Mouse (Mus musculus) midbrain, postnatal 0 days (tissue): ENCODE data around the gene Nedd4. TPM values are rescaled to one million over a fixed set of nuclear protein-coding genes. Genes with fewer than 3 reads are reported as not detected.

ENCODE experiments used
- ATAC-seq: fragments of 200-750 bp; cut with Nextera tagmentation; 2 replicates; pipeline ENCODE4 v1.8.0; 2017; ENCODE audit warnings: moderate number of reproducible peaks, mild to moderate bottlenecking, moderate TSS enrichment, moderate library complexity; ENCODE audit not compliant: low FRiP score
- DNase-seq: peaks from one replicate; pipeline ENCODE4 v3.0.0-alpha.2; 2015; ENCODE audit warnings: low spot score
- H3K27ac ChIP-seq: fragments of 300-500 bp; sonication (generic); 2 replicates; pipeline ENCODE4 v1.5.1; 2014; ENCODE audit warnings: low read depth, mild to moderate bottlenecking, low read length, mixed read lengths
- H3K27me3 ChIP-seq: fragments of 300-500 bp; sonication (generic); 2 replicates; pipeline ENCODE4 v1.6.1; 2014; ENCODE audit warnings: low read length, control low read depth, mixed read lengths; ENCODE audit not compliant: insufficient read depth
- H3K36me3 ChIP-seq: fragments of 300-500 bp; sonication (generic); 2 replicates; pipeline ENCODE4 v1.6.1; 2014; ENCODE audit warnings: low read length, control low read depth, mixed read lengths; ENCODE audit not compliant: insufficient read depth
- H3K4me1 ChIP-seq: fragments of 300-500 bp; sonication (generic); 2 replicates; pipeline ENCODE4 v1.6.1; 2014; ENCODE audit warnings: mild to moderate bottlenecking, control low read depth, antibody characterized with exemption, low read length, mixed read lengths; ENCODE audit not compliant: insufficient read depth
- H3K4me2 ChIP-seq: fragments of 300-500 bp; sonication (generic); 2 replicates; pipeline ENCODE4 v1.6.1; 2014; ENCODE audit warnings: low read depth, mild to moderate bottlenecking, low read length, mixed read lengths; ENCODE audit not compliant: poor library complexity, severe bottlenecking
- H3K4me3 ChIP-seq: fragments of 300-500 bp; sonication (generic); 2 replicates; pipeline ENCODE4 v1.5.1; 2014; ENCODE audit warnings: low read depth, mild to moderate bottlenecking, low read length, moderate library complexity
- H3K9ac ChIP-seq: fragments of 300-500 bp; sonication (generic); replicated peaks from 2 replicates; pipeline ENCODE4 v1.6.1; 2014; ENCODE audit warnings: mild to moderate bottlenecking, low read length, moderate library complexity, mixed read lengths; ENCODE audit not compliant: poor library complexity, severe bottlenecking
- H3K9me3 ChIP-seq: fragments of 300-500 bp; sonication (generic); 2 replicates; pipeline ENCODE4 v1.6.1; 2016; ENCODE audit warnings: low read length, control low read depth
- CTCF ChIP-seq: IDR thresholded peaks from 2 replicates; pipeline ENCODE4 v1.5.1; 2016; ENCODE audit warnings: antibody characterized with exemption, mild to moderate bottlenecking
- WGBS: fragments of 180-500 bp; shearing (Covaris S2); extraction: QIAGEN DNeasy Blood & Tissue Kit; methylation state at CpG from one replicate; pipeline ENCODE4 v1.1.7; 2014; 5-methylcytosine and 5-hydroxymethylcytosine counted together
- polyA plus RNA-seq: library from polyadenylated mRNA; unstranded; fragments of >200 nt; fragmentation: Nextera tagmentation; extraction: Ambion mirVana; gene quantifications from 2 replicates; pipeline ENCODE4 v1.2.1, GENCODE M21; 2015
- total RNA-seq: library from RNA; depleted of rRNA; stranded (reverse); fragments of >200 nt; gene quantifications from 2 replicates; pipeline ENCODE4 v1.2.3, GENCODE M21; 2014

Gene Nedd4
- total and polyA plus RNA-seq, 2 experiments from 2014 or later = 321 to 432 TPM

GRCm38 (mm10) chr9:72746278-72746677 is 84.1 kb downstream of the Nedd4 start:
- Histone ChIP-seq H3K4me3 (no peak overlapping the region), H3K27ac (no peak overlapping the region), H3K9ac (no peak overlapping the region), H3K9me3 (no peaks in the 10 kb centered on the region), H3K27me3 (no peaks in the 10 kb centered on the region), H3K36me3 (peaks cover 68% of the 10 kb centered on the region), H3K4me1 (no peaks in the 10 kb centered on the region), H3K4me2 (no peak overlapping the region)
- 80% methylated on average over 5 of the region's 5 CpGs for WGBS
- TF ChIP-seq CTCF = no peak
- DNase-seq (no peak), ATAC-seq (no peak)

- H3K4me2 ChIP-seq = no peak overlapping the region
- ATAC-seq = 0 out of 2 replicates have a peak, but pooled peaks have one; percentile 18
- no peaks in the 10 kb centered on the region for H3K27me3 ChIP-seq
- no peak overlapping the region for H3K27ac ChIP-seq
- no peak overlapping the region for H3K9ac ChIP-seq
- H3K36me3 ChIP-seq = peaks cover 38% of the 10 kb centered on the region
- no peak for TF ChIP-seq CTCF
- no peak for DNase-seq
- WGBS = 47% methylated on average over 2 of the region's 2 CpGs
- no peaks in the 10 kb centered on the region for H3K9me3 ChIP-seq
- no peak overlapping the region for H3K4me3 ChIP-seq
- H3K4me1 ChIP-seq = no peaks in the 10 kb centered on the region
These were observed 88.1 kb downstream of the Nedd4 start for GRCm38 (mm10) chr9:72750272-72750671.

- Histone ChIP-seq H3K9ac (no peak overlapping the region), H3K4me3 (no peak overlapping the region), H3K4me1 (no peaks in the 10 kb centered on the region), H3K4me2 (no peak overlapping the region), H3K27me3 (no peaks in the 10 kb centered on the region), H3K36me3 (peaks cover 14% of the 10 kb centered on the region), H3K27ac (no peak overlapping the region), H3K9me3 (no peaks in the 10 kb centered on the region)
- ATAC-seq (no peak), DNase-seq (no peak)
- 66% methylated on average over 9 of the region's 9 CpGs for WGBS
- TF ChIP-seq CTCF = no peak
These were observed 90.5 kb downstream of the Nedd4 start for GRCm38 (mm10) chr9:72752656-72753055.

GRCm38 (mm10) chr9:72753741-72754140 is 91.6 kb downstream of the Nedd4 start:
- no peak for TF ChIP-seq CTCF
- 16% methylated on average over 7 of the region's 7 CpGs for WGBS
- no peaks in the 10 kb centered on the region for H3K4me1 ChIP-seq
- H3K4me3 ChIP-seq = no peak overlapping the region
- no peak overlapping the region for H3K4me2 ChIP-seq
- DNase-seq (peak; percentile 68), ATAC-seq (no peak)
- H3K27ac ChIP-seq = no peak overlapping the region
- no peak overlapping the region for H3K9ac ChIP-seq
- no peaks in the 10 kb centered on the region for H3K27me3 ChIP-seq
- H3K9me3 ChIP-seq = no peaks in the 10 kb centered on the region
- peaks cover 5% of the 10 kb centered on the region for H3K36me3 ChIP-seq

- Histone ChIP-seq H3K27ac (no peak overlapping the region), H3K27me3 (no peaks in the 10 kb centered on the region), H3K9me3 (no peaks in the 10 kb centered on the region), H3K4me3 (no peak overlapping the region), H3K36me3 (no peaks in the 10 kb centered on the region), H3K4me2 (no peak overlapping the region), H3K4me1 (no peaks in the 10 kb centered on the region), H3K9ac (no peak overlapping the region)
- 80% methylated on average over 5 of the region's 5 CpGs for WGBS
- no peak for ATAC-seq
- DNase-seq = no peak
- TF ChIP-seq CTCF = no peak
These were observed 95.0 kb downstream of the Nedd4 start for GRCm38 (mm10) chr9:72757143-72757542.

- TF ChIP-seq CTCF = no peak
- no peaks in the 10 kb centered on the region for H3K9me3 ChIP-seq
- H3K36me3 ChIP-seq = no peaks in the 10 kb centered on the region
- H3K9ac ChIP-seq = no peak overlapping the region
- 67% methylated on average over 8 of the region's 8 CpGs for WGBS
- no peaks in the 10 kb centered on the region for H3K27me3 ChIP-seq
- no peak overlapping the region for H3K4me2 ChIP-seq
- no peaks in the 10 kb centered on the region for H3K4me1 ChIP-seq
- no peak overlapping the region for H3K27ac ChIP-seq
- ATAC-seq (no peak), DNase-seq (no peak)
- H3K4me3 ChIP-seq = no peak overlapping the region
These were observed 96.6 kb downstream of the Nedd4 start for GRCm38 (mm10) chr9:72758705-72759131.
